In genomic region chr15:80256656-80257601, GRCm38 (mm10) we compare ENCODE assay signal across 8 mouse cellular contexts. TPM values are rescaled to one million over a fixed set of nuclear protein-coding genes. Genes with fewer than 3 reads are reported as not detected.
DNase-seq lines count a peak whose midpoint lies in the region; ATAC-seq and TF ChIP-seq lines count a peak whose summit lies in the region.

No protein-coding gene starts in this region.

- H3K27me3 ChIP-seq in kidney, postnatal 0 days (ENCODE audit: insufficient read depth, low read length): no peaks in the 10 kb centered on the region
- H3K27me3 ChIP-seq in hindbrain, embryonic 15.5 days: no peaks in the 10 kb centered on the region
- no peaks in the 10 kb centered on the region for H3K27me3 ChIP-seq in myocyte (ENCODE audit: control insufficient read depth, insufficient read depth, insufficient read length)

- peak overlapping the region; percentile 98 for H3K4me2 ChIP-seq in kidney, postnatal 0 days (ENCODE audit: low read length)
- peak overlapping the region; percentile 88 for H3K4me2 ChIP-seq in hindbrain, embryonic 15.5 days
- H3K4me2 ChIP-seq in myocyte (ENCODE audit: low read depth): peak overlapping the region; percentile 92

- peak overlapping the region; percentile 86 for H3ac ChIP-seq in myocyte (ENCODE audit: control insufficient read depth, insufficient read length)

- TF ChIP-seq POLR2A in bone marrow, adult 2 months (IDR thresholded peaks at IDR 0.05; ENCODE audit: borderline replicate concordance, control insufficient read depth, low read depth, low read length): no peak
- TF ChIP-seq POLR2A in myocyte (IDR thresholded peaks at IDR 0.05; ENCODE audit: insufficient read length, low read depth): no peak

- peak overlapping the region; percentile 90 for H3K4me3 ChIP-seq in kidney, postnatal 0 days (replicated peaks; ENCODE audit: low read depth, low read length)
- H3K4me3 ChIP-seq in bone marrow, adult 2 months (replicated peaks; ENCODE audit: control insufficient read depth, low read depth, low read length): peak overlapping the region; percentile 91
- H3K4me3 ChIP-seq in hindbrain, embryonic 15.5 days: peak overlapping the region; percentile 94
- H3K4me3 ChIP-seq in myocyte: peak overlapping the region; percentile 95

- H3K79me2 ChIP-seq in myocyte (ENCODE audit: control insufficient read depth, insufficient read depth): peaks cover 21% of the 10 kb centered on the region

- TF ChIP-seq CTCF in kidney, postnatal 0 days (IDR thresholded peaks at IDR 0.05; ENCODE audit: low read depth): no peak
- TF ChIP-seq CTCF in bone marrow, adult 2 months (IDR thresholded peaks at IDR 0.05; ENCODE audit: control insufficient read depth, insufficient read depth, low read length): no peak

- DNase-seq in kidney, postnatal 0 days (ENCODE audit: low spot score): no peak
- no peak for DNase-seq in kidney, adult 11 months
- DNase-seq in right cerebral cortex, postnatal 4 days: no peak
- DNase-seq in spleen, postnatal 36 days (ENCODE audit: low spot score in 2 of 2): no peak
- DNase-seq in embryo, embryonic 10.5 days (ENCODE audit: low spot score): no peak

- no peak for ATAC-seq in kidney, postnatal 0 days (replicated peaks; ENCODE audit: low FRiP score, low read depth)
- no peak for ATAC-seq in hindbrain, embryonic 15.5 days (ENCODE audit: low FRiP score, low read depth)

- H3K9me3 ChIP-seq in kidney, postnatal 0 days (replicated peaks; ENCODE audit: low read length): no peaks in the 10 kb centered on the region
- H3K9me3 ChIP-seq in hindbrain, embryonic 15.5 days: no peaks in the 10 kb centered on the region

- peak overlapping the region; percentile 98 for H3K9ac ChIP-seq in kidney, postnatal 0 days (ENCODE audit: low read depth, low read length)
- H3K9ac ChIP-seq in hindbrain, embryonic 15.5 days: peak overlapping the region; percentile 100

- 55% methylated on average over 12 of the region's 12 CpGs for WGBS in kidney, postnatal 0 days
- 54% methylated on average over 12 of the region's 12 CpGs for WGBS in bone marrow, adult 2 months
- WGBS in hindbrain, embryonic 15.5 days: 64% methylated on average over 12 of the region's 12 CpGs

- H3K36me3 ChIP-seq in kidney, postnatal 0 days (ENCODE audit: insufficient read depth, low read length): peaks cover 23% of the 10 kb centered on the region
- peaks cover 26% of the 10 kb centered on the region for H3K36me3 ChIP-seq in hindbrain, embryonic 15.5 days
- peaks cover 37% of the 10 kb centered on the region for H3K36me3 ChIP-seq in myocyte (ENCODE audit: control insufficient read depth, insufficient read depth)

- H3K27ac ChIP-seq in kidney, postnatal 0 days: peak overlapping the region; percentile 98
- H3K27ac ChIP-seq in bone marrow, adult 2 months (ENCODE audit: control insufficient read depth, insufficient read depth, low read depth, low read length, poor library complexity): peak overlapping the region; percentile 76
- H3K27ac ChIP-seq in hindbrain, embryonic 15.5 days (replicated peaks): peak overlapping the region; percentile 99

- H3K4me1 ChIP-seq in kidney, postnatal 0 days (replicated peaks; ENCODE audit: insufficient read depth, low read length): peaks cover 28% of the 10 kb centered on the region
- H3K4me1 ChIP-seq in bone marrow, adult 2 months (ENCODE audit: control insufficient read depth, insufficient read depth, low read length): peaks cover 1% of the 10 kb centered on the region; the same call in 1 of the 2 replicates
- peaks cover 41% of the 10 kb centered on the region for H3K4me1 ChIP-seq in hindbrain, embryonic 15.5 days (replicated peaks)

TF ChIP-seq in myocyte, 11 proteins besides CTCF, POLR2A, EP300 and RAD21:
- no peak for TF ChIP-seq MYOD1 (IDR thresholded peaks at IDR 0.05; ENCODE audit: control insufficient read depth in 1 of 3, insufficient read length in 2 of 3, low read depth in 2 of 3)
- peak; percentile 72 for TF ChIP-seq POLR2AphosphoS2 (IDR thresholded peaks at IDR 0.05; ENCODE audit: insufficient read length, low read depth)
- TF ChIP-seq USF1 (IDR thresholded peaks at IDR 0.05; ENCODE audit: low read depth): no peak
TF ChIP-seq in myocyte: peak in this region for 1.

RNA-seq across cellular contexts. Expression of gene Atf4, which starts 1.9 kb away (rescaled TPM):
- polyA plus RNA-seq in kidney, postnatal 0 days (2015; fragmentation: Nextera tagmentation; extraction: Ambion mirVana): 116 and 118 TPM in 2 replicates
- polyA plus RNA-seq in bone marrow, adult 2 months (2011; ENCODE audit: insufficient read depth, insufficient read length, low replicate concordance, missing spikeins): 248 and 280 TPM in 2 replicates
- polyA plus RNA-seq in hindbrain, embryonic 15.5 days (2015; fragmentation: Nextera tagmentation; extraction: Ambion mirVana): 112 and 116 TPM in 2 replicates
- polyA plus RNA-seq in myocyte (2012; fragmentation: generic; extraction: Trizol): 1,038 TPM

RNA-seq across cellular contexts. Expression of gene Rps19bp1, which starts 7.2 kb away (rescaled TPM):
- polyA plus RNA-seq in kidney, postnatal 0 days (2015; fragmentation: Nextera tagmentation; extraction: Ambion mirVana): 53.5 and 62.7 TPM in 2 replicates
- polyA plus RNA-seq in bone marrow, adult 2 months (2011; ENCODE audit: insufficient read depth, insufficient read length, low replicate concordance, missing spikeins): 21.3 and 53.7 TPM in 2 replicates
- polyA plus RNA-seq in hindbrain, embryonic 15.5 days (2015; fragmentation: Nextera tagmentation; extraction: Ambion mirVana): 76.2 and 76.7 TPM in 2 replicates
- 144 TPM for polyA plus RNA-seq in myocyte (2012; fragmentation: generic; extraction: Trizol)

RNA-seq across cellular contexts. Expression of gene AC140267.1, which starts 21.3 kb away (rescaled TPM):
- not detected in 2 replicates for polyA plus RNA-seq in kidney, postnatal 0 days (2015; fragmentation: Nextera tagmentation; extraction: Ambion mirVana)
- not detected in 2 replicates for polyA plus RNA-seq in bone marrow, adult 2 months (2011; ENCODE audit: insufficient read depth, insufficient read length, low replicate concordance, missing spikeins)
- not detected in 2 replicates for polyA plus RNA-seq in hindbrain, embryonic 15.5 days (2015; fragmentation: Nextera tagmentation; extraction: Ambion mirVana)
- not detected for polyA plus RNA-seq in myocyte (2012; fragmentation: generic; extraction: Trizol)

RNA-seq across cellular contexts. Expression of gene Mief1, which starts 23.1 kb away (rescaled TPM):
- 19.9 and 20.5 TPM in 2 replicates for polyA plus RNA-seq in kidney, postnatal 0 days (2015; fragmentation: Nextera tagmentation; extraction: Ambion mirVana)
- polyA plus RNA-seq in bone marrow, adult 2 months (2011; ENCODE audit: insufficient read depth, insufficient read length, low replicate concordance, missing spikeins): 11.5 and 16.3 TPM in 2 replicates
- polyA plus RNA-seq in hindbrain, embryonic 15.5 days (2015; fragmentation: Nextera tagmentation; extraction: Ambion mirVana): 34.9 and 36.4 TPM in 2 replicates
- 24.3 TPM for polyA plus RNA-seq in myocyte (2012; fragmentation: generic; extraction: Trizol)

RNA-seq across cellular contexts. Expression of gene Cacna1i, which starts 30.1 kb away (rescaled TPM):
- polyA plus RNA-seq in kidney, postnatal 0 days (2015; fragmentation: Nextera tagmentation; extraction: Ambion mirVana): not detected in 2 replicates
- 1.2 and 2.8 TPM in 2 replicates for polyA plus RNA-seq in bone marrow, adult 2 months (2011; ENCODE audit: insufficient read depth, insufficient read length, low replicate concordance, missing spikeins)
- polyA plus RNA-seq in hindbrain, embryonic 15.5 days (2015; fragmentation: Nextera tagmentation; extraction: Ambion mirVana): 0.64 and 0.73 TPM in 2 replicates
- 0.04 TPM for polyA plus RNA-seq in myocyte (2012; fragmentation: generic; extraction: Trizol)
